Mouse (Mus musculus) layer of hippocampus, adult 9-10 months (tissue): ENCODE results near the gene Faf1.

Experiments used
- DNase-seq: peaks from one replicate; pipeline ENCODE4 v3.0.0; 2022; ENCODE audit warnings: low spot score

Gene Faf1

GRCm38 (mm10) chr4:109782577-109783114 lies 106.3 kb downstream of the Faf1 start:
- no peak for DNase-seq

- DNase-seq = no peak
Observed at GRCm38 (mm10) chr4:109789347-109790001, 113.1 kb downstream of the Faf1 start.

GRCm38 (mm10) chr4:109792331-109792730 lies 115.9 kb downstream of the Faf1 start:
- DNase-seq = no peak

GRCm38 (mm10) chr4:109793072-109793471 lies 116.7 kb downstream of the Faf1 start:
- no peak for DNase-seq

GRCm38 (mm10) chr4:109797511-109798182 lies 121.3 kb downstream of the Faf1 start:
- no peak for DNase-seq

GRCm38 (mm10) chr4:109806408-109806807 lies 130.0 kb downstream of the Faf1 start:
- no peak for DNase-seq

- DNase-seq = no peak
Observed at GRCm38 (mm10) chr4:109815161-109815560, 138.8 kb downstream of the Faf1 start.

- DNase-seq = no peak
Observed at GRCm38 (mm10) chr4:109815592-109815991, 139.2 kb downstream of the Faf1 start.

- DNase-seq = no peak
Observed at GRCm38 (mm10) chr4:109819455-109819854, 143.1 kb downstream of the Faf1 start.

GRCm38 (mm10) chr4:109829800-109830199 lies 153.4 kb downstream of the Faf1 start:
- DNase-seq = no peak

- DNase-seq = no peak
Observed at GRCm38 (mm10) chr4:109857851-109858250, 181.5 kb downstream of the Faf1 start.

- no peak for DNase-seq
Observed at GRCm38 (mm10) chr4:109858571-109859392, 182.4 kb downstream of the Faf1 start.

- DNase-seq = no peak
Observed at GRCm38 (mm10) chr4:109859401-109859800, 183.0 kb downstream of the Faf1 start.

GRCm38 (mm10) chr4:109860256-109860655 lies 183.9 kb downstream of the Faf1 start:
- DNase-seq = no peak

- DNase-seq = no peak
Observed at GRCm38 (mm10) chr4:109862271-109862670, 185.9 kb downstream of the Faf1 start.

GRCm38 (mm10) chr4:109863021-109863420 lies 186.6 kb downstream of the Faf1 start:
- no peak for DNase-seq

GRCm38 (mm10) chr4:109868897-109869484 lies 192.6 kb downstream of the Faf1 start:
- no peak for DNase-seq

- no peak for DNase-seq
Observed at GRCm38 (mm10) chr4:109884333-109884732, 207.9 kb downstream of the Faf1 start.

- DNase-seq = no peak
Observed at GRCm38 (mm10) chr4:109887856-109888357, 211.5 kb downstream of the Faf1 start.

GRCm38 (mm10) chr4:109897810-109898566 lies 221.6 kb downstream of the Faf1 start:
- no peak for DNase-seq

- no peak for DNase-seq
Observed at GRCm38 (mm10) chr4:109901076-109901475, 224.7 kb downstream of the Faf1 start.
